Mouse (Mus musculus) erythroblast, embryonic 14.5 days (primary cell): Measurements from ENCODE around the gene Dhrs1. TPM values are rescaled to one million over a fixed set of nuclear protein-coding genes. Genes with fewer than 3 reads are reported as not detected.

Experiments used
- H3K27me3 ChIP-seq: 2 replicates; pipeline ENCODE4 v1.6.1; 2012; ENCODE audit warnings: inconsistent platforms; ENCODE audit not compliant: control insufficient read depth
- H3K36me3 ChIP-seq: 2 replicates; pipeline ENCODE4 v1.6.1; 2012; ENCODE audit warnings: mild to moderate bottlenecking, inconsistent platforms; ENCODE audit not compliant: control insufficient read depth
- H3K4me1 ChIP-seq: 2 replicates; pipeline ENCODE4 v1.6.1; 2012; ENCODE audit warnings: inconsistent platforms; ENCODE audit not compliant: control insufficient read depth
- H3K4me3 ChIP-seq: replicated peaks from 2 replicates; pipeline ENCODE3; 2012; ENCODE audit warnings: moderate library complexity, mild to moderate bottlenecking, inconsistent platforms
- H3K9me3 ChIP-seq: 2 replicates; pipeline ENCODE4 v1.6.1; 2012; ENCODE audit warnings: low read length, inconsistent platforms, mixed read lengths; ENCODE audit not compliant: control insufficient read depth
- GATA1 ChIP-seq: IDR thresholded peaks from 2 replicates; pipeline ENCODE4 v1.6.1; 2012; ENCODE audit warnings: low read length, inconsistent platforms, mixed read lengths
- TAL1 ChIP-seq: IDR thresholded peaks from 3 replicates; pipeline ENCODE4 v1.6.1; 2012; ENCODE audit warnings: low read length, inconsistent platforms, mixed read lengths
- polyA plus RNA-seq: library from polyadenylated mRNA; stranded (reverse); fragments of >175 nt; gene quantifications from 2 replicates; pipeline ENCODE4 v1.2.3, GENCODE M21; 2012

Gene Dhrs1
- polyA plus RNA-seq, 1 experiment = not detected

- no peak for TF ChIP-seq TAL1
- TF ChIP-seq GATA1 = no peak
- no peak overlapping the region for H3K4me3 ChIP-seq
- H3K9me3 ChIP-seq = no peaks in the 10 kb centered on the region
- peaks cover 13% of the 10 kb centered on the region for H3K4me1 ChIP-seq
- H3K36me3 ChIP-seq = no peaks in the 10 kb centered on the region
- H3K27me3 ChIP-seq = peaks cover 34% of the 10 kb centered on the region
These were observed 37.0 kb upstream of the Dhrs1 start for GRCm38 (mm10) chr14:55782361-55782960.

DNA sequence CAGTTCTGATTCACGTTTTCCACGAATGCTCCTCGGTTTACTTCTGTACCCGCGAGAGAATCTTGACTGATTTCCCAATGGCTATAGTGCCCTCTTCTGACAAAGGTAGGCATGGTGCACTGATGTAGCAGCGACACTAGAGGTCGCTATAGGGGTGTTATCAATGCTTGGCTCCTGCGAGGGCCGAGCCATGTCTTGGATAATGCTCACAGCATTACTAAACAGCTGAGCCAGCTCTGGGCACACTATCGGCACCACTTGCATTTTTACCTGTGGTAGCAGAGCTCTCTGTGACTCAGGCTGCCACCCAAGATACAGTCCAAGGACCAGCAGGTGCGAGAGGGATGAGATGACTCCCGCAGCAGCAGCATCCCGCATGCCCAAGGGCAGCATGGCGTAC lies 35.8 kb upstream of the Dhrs1 start:
- peaks cover 33% of the 10 kb centered on the region for H3K27me3 ChIP-seq
- H3K36me3 ChIP-seq = no peaks in the 10 kb centered on the region
- H3K4me1 ChIP-seq = peaks cover 20% of the 10 kb centered on the region
- H3K4me3 ChIP-seq = no peak overlapping the region
- H3K9me3 ChIP-seq = no peaks in the 10 kb centered on the region
- TF ChIP-seq GATA1 (no peak), TAL1 (no peak)

DNA sequence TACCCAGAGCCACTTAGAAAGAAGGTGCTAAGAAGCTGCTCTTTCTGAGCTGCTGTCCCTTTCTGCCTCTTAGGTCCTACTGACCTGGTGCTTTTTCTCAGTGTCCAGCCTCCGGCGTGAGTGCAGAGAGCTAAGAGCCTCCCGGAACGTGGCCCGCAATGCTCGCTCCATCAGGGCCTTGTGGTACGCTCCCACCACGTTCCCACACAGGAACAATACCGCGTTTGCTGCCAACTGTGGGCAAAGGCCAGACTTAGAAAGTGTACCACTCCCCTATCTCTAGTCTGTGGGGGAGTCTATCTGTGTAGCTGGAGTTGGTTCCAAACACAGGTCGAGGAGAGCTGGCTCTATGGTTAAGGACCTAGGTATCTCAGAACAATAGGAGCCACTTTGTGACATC lies 35.2 kb upstream of the Dhrs1 start:
- H3K4me1 ChIP-seq = peaks cover 20% of the 10 kb centered on the region
- H3K36me3 ChIP-seq = no peaks in the 10 kb centered on the region
- no peaks in the 10 kb centered on the region for H3K9me3 ChIP-seq
- TF ChIP-seq GATA1 (no peak), TAL1 (no peak)
- H3K27me3 ChIP-seq = peaks cover 33% of the 10 kb centered on the region
- no peak overlapping the region for H3K4me3 ChIP-seq

- Histone ChIP-seq H3K4me3 (no peak overlapping the region), H3K9me3 (no peaks in the 10 kb centered on the region), H3K36me3 (no peaks in the 10 kb centered on the region), H3K4me1 (peaks cover 20% of the 10 kb centered on the region), H3K27me3 (peaks cover 38% of the 10 kb centered on the region)
- TF ChIP-seq TAL1 (no peak), GATA1 (no peak)
These were observed 34.2 kb upstream of the Dhrs1 start for GRCm38 (mm10) chr14:55779656-55780055.

DNA sequence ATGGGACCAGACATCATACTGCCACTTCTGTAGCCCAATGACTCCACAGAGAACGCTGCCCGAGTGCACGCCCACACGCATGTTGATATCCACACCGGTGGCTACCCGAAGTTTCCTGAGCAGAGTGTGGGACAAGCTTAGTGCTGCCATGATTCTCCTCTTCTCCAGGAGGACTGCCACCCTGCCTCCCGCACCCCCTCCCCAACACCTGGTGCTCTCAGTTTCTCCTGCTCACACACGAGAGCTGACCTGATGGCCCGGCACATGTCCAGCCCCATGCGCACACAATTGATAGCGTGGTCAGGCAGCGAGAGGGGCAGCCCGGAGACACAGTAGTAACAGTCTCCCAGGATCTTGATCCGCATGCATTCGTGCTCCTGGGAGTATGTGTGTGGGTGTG lies 33.2 kb upstream of the Dhrs1 start:
- H3K4me1 ChIP-seq = peaks cover 20% of the 10 kb centered on the region
- peaks cover 34% of the 10 kb centered on the region for H3K27me3 ChIP-seq
- no peak overlapping the region for H3K4me3 ChIP-seq
- no peaks in the 10 kb centered on the region for H3K36me3 ChIP-seq
- no peaks in the 10 kb centered on the region for H3K9me3 ChIP-seq
- TF ChIP-seq TAL1 (no peak), GATA1 (no peak)

- peaks cover 20% of the 10 kb centered on the region for H3K4me1 ChIP-seq
- H3K36me3 ChIP-seq = no peaks in the 10 kb centered on the region
- TF ChIP-seq GATA1 (no peak), TAL1 (no peak)
- peaks cover 30% of the 10 kb centered on the region for H3K27me3 ChIP-seq
- H3K9me3 ChIP-seq = no peaks in the 10 kb centered on the region
- H3K4me3 ChIP-seq = no peak overlapping the region
These were observed 32.3 kb upstream of the Dhrs1 start for GRCm38 (mm10) chr14:55777806-55778205.

GRCm38 (mm10) chr14:55777176-55777575 lies 31.7 kb upstream of the Dhrs1 start:
- no peak overlapping the region for H3K4me3 ChIP-seq
- TF ChIP-seq GATA1 = no peak
- no peak for TF ChIP-seq TAL1
- peaks cover 30% of the 10 kb centered on the region for H3K27me3 ChIP-seq
- H3K36me3 ChIP-seq = no peaks in the 10 kb centered on the region
- H3K4me1 ChIP-seq = peaks cover 20% of the 10 kb centered on the region
- no peaks in the 10 kb centered on the region for H3K9me3 ChIP-seq

DNA sequence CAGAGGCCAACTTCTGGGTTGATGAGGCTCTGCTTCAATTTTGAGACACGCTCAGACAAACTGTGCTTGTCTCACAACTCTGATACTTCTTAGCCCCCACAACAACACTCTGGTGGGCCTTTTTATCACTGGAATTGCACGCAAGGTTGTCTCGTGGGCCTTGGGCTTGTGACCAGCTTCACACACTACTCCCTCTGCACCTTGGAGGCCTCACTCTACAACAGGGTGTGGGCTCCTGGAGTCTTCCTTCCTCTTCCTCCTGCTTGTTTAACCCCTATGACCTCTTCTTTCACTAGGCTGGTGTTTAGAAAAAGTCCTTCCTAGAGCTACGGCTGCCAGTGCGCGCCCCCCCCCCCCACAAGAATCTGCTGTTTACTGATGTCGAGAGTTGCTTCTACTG lies 31.2 kb upstream of the Dhrs1 start:
- Histone ChIP-seq H3K4me3 (no peak overlapping the region), H3K9me3 (no peaks in the 10 kb centered on the region), H3K27me3 (peaks cover 31% of the 10 kb centered on the region), H3K36me3 (no peaks in the 10 kb centered on the region), H3K4me1 (peaks cover 20% of the 10 kb centered on the region)
- no peak for TF ChIP-seq GATA1
- no peak for TF ChIP-seq TAL1

- H3K27me3 ChIP-seq = peaks cover 56% of the 10 kb centered on the region
- H3K4me1 ChIP-seq = peaks cover 50% of the 10 kb centered on the region
- no peak overlapping the region for H3K4me3 ChIP-seq
- no peaks in the 10 kb centered on the region for H3K9me3 ChIP-seq
- TF ChIP-seq TAL1 (no peak), GATA1 (no peak)
- no peaks in the 10 kb centered on the region for H3K36me3 ChIP-seq
These were observed 23.7 kb upstream of the Dhrs1 start for GRCm38 (mm10) chr14:55769087-55769703.

GRCm38 (mm10) chr14:55768555-55768954 lies 23.1 kb upstream of the Dhrs1 start:
- H3K27me3 ChIP-seq = peaks cover 60% of the 10 kb centered on the region
- no peaks in the 10 kb centered on the region for H3K9me3 ChIP-seq
- no peak for TF ChIP-seq TAL1
- no peak for TF ChIP-seq GATA1
- H3K4me1 ChIP-seq = peaks cover 50% of the 10 kb centered on the region
- H3K4me3 ChIP-seq = no peak overlapping the region
- no peaks in the 10 kb centered on the region for H3K36me3 ChIP-seq
